ENCODE assay signal across 10 mouse cellular contexts in the genomic region with DNA sequence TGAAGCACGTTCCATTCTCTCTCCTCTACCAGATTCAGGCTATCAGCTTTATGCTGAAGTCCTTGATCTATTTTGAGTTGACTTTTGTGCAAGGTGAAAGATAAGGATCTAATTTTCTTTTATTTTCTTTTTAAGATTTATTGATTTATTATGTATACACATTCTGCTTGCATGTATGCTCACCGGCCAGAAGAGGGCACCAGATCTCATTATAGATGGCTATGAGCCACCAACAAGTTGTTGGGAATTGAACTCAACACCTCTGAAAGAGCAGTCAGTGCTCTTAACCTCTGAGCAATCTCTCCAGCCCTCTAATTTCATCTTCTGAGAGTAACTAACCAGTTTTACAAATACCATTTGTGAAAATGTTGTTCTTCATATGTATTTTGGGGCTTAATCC. TPM values are rescaled to one million over a fixed set of nuclear protein-coding genes. Genes with fewer than 3 reads are reported as not detected.
DNase-seq lines count a peak whose midpoint lies in the region; ATAC-seq and TF ChIP-seq lines count a peak whose summit lies in the region.
"Had no signal": no experiment of that assay in that cellular context is flagged by ENCODE, and none has a peak within 500 bp of the region (broad histone marks: within the 10 kb centered on the region; RNA-seq: fewer than 3 reads in every experiment).

No protein-coding gene starts in this region.

- no peaks in the 10 kb centered on the region for H3K4me1 ChIP-seq in intestine, embryonic 15.5 days (replicated peaks)
- H3K4me1 ChIP-seq: lung, embryonic 15.5 days had no signal

- peak; percentile 84 for TF ChIP-seq CTCF in layer of hippocampus, adult 2 months (conservative IDR thresholded peaks at IDR 0.05)

- H3K36me3 ChIP-seq in intestine, embryonic 15.5 days: no peaks in the 10 kb centered on the region
- H3K36me3 ChIP-seq: lung, embryonic 15.5 days had no signal

- H3K4me2 ChIP-seq in intestine, embryonic 15.5 days (replicated peaks): no peak overlapping the region
- H3K4me2 ChIP-seq: lung, embryonic 15.5 days had no signal

- no peaks in the 10 kb centered on the region for H3K27me3 ChIP-seq in intestine, embryonic 15.5 days (replicated peaks)
- H3K27me3 ChIP-seq: lung, embryonic 15.5 days had no signal

- WGBS in intestine, embryonic 15.5 days: 40% methylated on average over 2 of the region's 2 CpGs

- H3K4me3 ChIP-seq in layer of hippocampus, adult 2 months: no peak overlapping the region
- no peak overlapping the region for H3K4me3 ChIP-seq in intestine, embryonic 15.5 days (replicated peaks)
- H3K4me3 ChIP-seq: lung, embryonic 15.5 days had no signal

- no peak overlapping the region for H3K9ac ChIP-seq in intestine, embryonic 15.5 days
- H3K9ac ChIP-seq: lung, embryonic 15.5 days had no signal

- no peak overlapping the region for H3K27ac ChIP-seq in layer of hippocampus, adult 2 months
- no peak overlapping the region for H3K27ac ChIP-seq in intestine, embryonic 15.5 days
- H3K27ac ChIP-seq: lung, embryonic 15.5 days had no signal

- no peak for ATAC-seq in intestine, embryonic 15.5 days

- peak; percentile 11 to 37 for DNase-seq in adrenal gland, adult 18-20 months (ENCODE audit: low spot score in 2 of 2)
- DNase-seq in adrenal gland, adult 8-10 months: no peak
- DNase-seq in layer of hippocampus, adult 2 months (ENCODE audit: low spot score in 2 of 2): peak; percentile 3 to 25
- DNase-seq in layer of hippocampus, adult 8-10 months (ENCODE audit: low spot score in 2 of 2): no peak
- DNase-seq in NIH3T3 (ENCODE audit: low read depth): peak; percentile 70
- peak; percentile 80 for DNase-seq in induced T-regulatory cell, adult 2 months (ENCODE audit: low read depth)
- DNase-seq in spleen, postnatal 36 days (ENCODE audit: low spot score in 2 of 2): peak; percentile 33 to 43

- H3K9me3 ChIP-seq in intestine, embryonic 15.5 days: no peaks in the 10 kb centered on the region
- H3K9me3 ChIP-seq: lung, embryonic 15.5 days had no signal

RNA-seq across cellular contexts. Expression of a gene that starts 14.5 kb away (rescaled TPM):
- total RNA-seq in adrenal gland, adult 18-20 months (2021): 1 to 10 TPM; 4.2 to 4.4 TPM
- total RNA-seq in adrenal gland, adult 8-10 months (2022): 1 to 10 TPM; 4.0 to 7.5 (median 6.0) TPM
- total RNA-seq in layer of hippocampus, adult 2 months (2021): 1 to 10 TPM; 6.9 to 7.8 TPM
- 1 to 10 TPM; 5.2 to 8.6 (median 6.7) TPM for total RNA-seq in layer of hippocampus, adult 8-10 months (2022)
- 10.2 and 11.0 TPM in 2 replicates for polyA plus RNA-seq in intestine, embryonic 15.5 days (2015; fragmentation: Nextera tagmentation; extraction: Ambion mirVana)

RNA-seq across cellular contexts. Expression of a gene that starts 14.6 kb away (rescaled TPM):
- 1 to 10 TPM in 1 of 2 experiments, under 1 TPM in 1; 0.93 to 1.8 TPM for total RNA-seq in adrenal gland, adult 18-20 months (2021)
- 1 to 10 TPM; 1.4 to 2.0 (median 1.9) TPM for total RNA-seq in adrenal gland, adult 8-10 months (2022)
- under 1 TPM; 0.66 to 0.95 TPM for total RNA-seq in layer of hippocampus, adult 2 months (2021)
- total RNA-seq in layer of hippocampus, adult 8-10 months (2022): 1 to 10 TPM in 3 of 4 experiments, under 1 TPM in 1; 0.61 to 2.7 (median 1.0) TPM
- 16.3 and 17.2 TPM in 2 replicates for polyA plus RNA-seq in intestine, embryonic 15.5 days (2015; fragmentation: Nextera tagmentation; extraction: Ambion mirVana)

RNA-seq across cellular contexts. Expression of a gene that starts 38.8 kb away (rescaled TPM):
- 1 to 10 TPM; 5.6 to 8.0 TPM for total RNA-seq in adrenal gland, adult 18-20 months (2021)
- 10 to 100 TPM in 2 of 4 experiments, 1 to 10 TPM in 2; 4.1 to 13.1 (median 8.5) TPM for total RNA-seq in adrenal gland, adult 8-10 months (2022)
- not detected for total RNA-seq in layer of hippocampus, adult 2 months (2021)
- under 1 TPM in 2 of 4 experiments, not detected in 2; 0.10 to 0.11 TPM for total RNA-seq in layer of hippocampus, adult 8-10 months (2022)
- 0.13 and 0.16 TPM in 2 replicates for polyA plus RNA-seq in intestine, embryonic 15.5 days (2015; fragmentation: Nextera tagmentation; extraction: Ambion mirVana)
- polyA plus RNA-seq: stomach, embryonic 14.5 days had no signal

RNA-seq across cellular contexts. Expression of a gene that starts 52.5 kb away (rescaled TPM):
- 1 to 10 TPM in 1 of 2 experiments, under 1 TPM in 1; 0.27 to 1.0 TPM for total RNA-seq in adrenal gland, adult 18-20 months (2021)
- 1 to 10 TPM in 2 of 4 experiments, under 1 TPM in 2; 0.66 to 1.4 (median 0.96) TPM for total RNA-seq in adrenal gland, adult 8-10 months (2022)
- total RNA-seq in layer of hippocampus, adult 2 months (2021): under 1 TPM in 1 of 2 experiments, not detected in 1; 0.07 TPM
- under 1 TPM in 1 of 4 experiments, not detected in 3; 0.20 TPM for total RNA-seq in layer of hippocampus, adult 8-10 months (2022)
- 0.88 and 0.96 TPM in 2 replicates for polyA plus RNA-seq in intestine, embryonic 15.5 days (2015; fragmentation: Nextera tagmentation; extraction: Ambion mirVana)

Comparison
In these comparisons a context has a peak if more than half of its experiments do, and no peak if none do; other contexts are left out.
1. DNase-seq: peak in adrenal gland, adult 18-20 months (2 of 2), layer of hippocampus, adult 2 months (2 of 2), NIH3T3 (single experiment), induced T-regulatory cell, adult 2 months (single experiment) and spleen, postnatal 36 days (2 of 2); none in adrenal gland, adult 8-10 months (single experiment) and layer of hippocampus, adult 8-10 months (0 of 2).
2. RNA of a gene that starts 38.8 kb away (total RNA-seq): 4.1 to 13.1 TPM in adrenal gland, adult 8-10 months and 5.6 to 8.0 TPM in adrenal gland, adult 18-20 months; 0.10 to 0.11 TPM in layer of hippocampus, adult 8-10 months and not detected in layer of hippocampus, adult 2 months; every median in the first group is over 4 times any median in the second.